Mouse (Mus musculus): Measurements from ENCODE around the gene Ano1. TPM values are rescaled to one million over a fixed set of nuclear protein-coding genes. Genes with fewer than 3 reads are reported as not detected.

The Ano1 gene
- polyA plus RNA-seq, 1 experiment from 2014 or later, result 6.2 TPM

GRCm38 (mm10) chr7:144677341-144678086 is 74.3 kb downstream of the Ano1 start:
- Histone ChIP-seq H3K27me3 (ENCODE audit: control insufficient read depth, insufficient read depth, low read length) (peaks cover 23% of the 10 kb centered on the region), H3K4me1 (replicated peaks; ENCODE audit: control insufficient read depth, insufficient read depth, low read length) (0 out of 2 replicates have a peak, but pooled peaks cover 3% of the 10 kb centered on the region), H3K36me3 (ENCODE audit: control insufficient read depth, insufficient read depth, low read length) (no peaks in the 10 kb centered on the region), H3K4me3 (ENCODE audit: low read depth, low read length) (no peak overlapping the region), H3K4me2 (replicated peaks; ENCODE audit: low read depth, low read length) (no peak overlapping the region), H3K9ac (ENCODE audit: low read depth, low read length) (no peak overlapping the region), H3K27ac (ENCODE audit: low read depth, low read length) (no peak overlapping the region), H3K9me3 (ENCODE audit: control insufficient read depth, low read length) (no peaks in the 10 kb centered on the region)
- 23% methylated on average over 12 of the region's 12 CpGs for WGBS
- DNase-seq (ENCODE audit: low spot score) (no peak), ATAC-seq (ENCODE audit: low FRiP score) (no peak)

GRCm38 (mm10) chr7:144675632-144676031 is 76.1 kb downstream of the Ano1 start:
- WGBS, result 100% methylated on average over 8 of the region's 8 CpGs
- no peak for ATAC-seq (ENCODE audit: low FRiP score)
- Histone ChIP-seq H3K9me3 (ENCODE audit: control insufficient read depth, low read length) (no peaks in the 10 kb centered on the region), H3K36me3 (ENCODE audit: control insufficient read depth, insufficient read depth, low read length) (no peaks in the 10 kb centered on the region), H3K4me1 (replicated peaks; ENCODE audit: control insufficient read depth, insufficient read depth, low read length) (0 out of 2 replicates have a peak, but pooled peaks cover 3% of the 10 kb centered on the region), H3K4me3 (ENCODE audit: low read depth, low read length) (no peak overlapping the region), H3K9ac (ENCODE audit: low read depth, low read length) (no peak overlapping the region), H3K27me3 (ENCODE audit: control insufficient read depth, insufficient read depth, low read length) (peaks cover 23% of the 10 kb centered on the region), H3K27ac (ENCODE audit: low read depth, low read length) (no peak overlapping the region), H3K4me2 (replicated peaks; ENCODE audit: low read depth, low read length) (no peak overlapping the region)
- no peak for DNase-seq (ENCODE audit: low spot score)

- no peak overlapping the region for H3K9ac ChIP-seq (ENCODE audit: low read depth, low read length)
- WGBS, result 96% methylated on average over 2 of the region's 2 CpGs
- H3K4me3 ChIP-seq (ENCODE audit: low read depth, low read length), result no peak overlapping the region
- H3K4me2 ChIP-seq (replicated peaks; ENCODE audit: low read depth, low read length), result no peak overlapping the region
- no peaks in the 10 kb centered on the region; the same call in 1 of the 2 replicates for H3K4me1 ChIP-seq (replicated peaks; ENCODE audit: control insufficient read depth, insufficient read depth, low read length)
- no peak for DNase-seq (ENCODE audit: low spot score)
- no peaks in the 10 kb centered on the region for H3K27me3 ChIP-seq (ENCODE audit: control insufficient read depth, insufficient read depth, low read length)
- H3K9me3 ChIP-seq (ENCODE audit: control insufficient read depth, low read length), result no peaks in the 10 kb centered on the region
- ATAC-seq (ENCODE audit: low FRiP score), result no peak
- H3K27ac ChIP-seq (ENCODE audit: low read depth, low read length), result no peak overlapping the region
- H3K36me3 ChIP-seq (ENCODE audit: control insufficient read depth, insufficient read depth, low read length), result no peaks in the 10 kb centered on the region
Measured at GRCm38 (mm10) chr7:144669895-144670294, 81.9 kb downstream of the Ano1 start.

DNA sequence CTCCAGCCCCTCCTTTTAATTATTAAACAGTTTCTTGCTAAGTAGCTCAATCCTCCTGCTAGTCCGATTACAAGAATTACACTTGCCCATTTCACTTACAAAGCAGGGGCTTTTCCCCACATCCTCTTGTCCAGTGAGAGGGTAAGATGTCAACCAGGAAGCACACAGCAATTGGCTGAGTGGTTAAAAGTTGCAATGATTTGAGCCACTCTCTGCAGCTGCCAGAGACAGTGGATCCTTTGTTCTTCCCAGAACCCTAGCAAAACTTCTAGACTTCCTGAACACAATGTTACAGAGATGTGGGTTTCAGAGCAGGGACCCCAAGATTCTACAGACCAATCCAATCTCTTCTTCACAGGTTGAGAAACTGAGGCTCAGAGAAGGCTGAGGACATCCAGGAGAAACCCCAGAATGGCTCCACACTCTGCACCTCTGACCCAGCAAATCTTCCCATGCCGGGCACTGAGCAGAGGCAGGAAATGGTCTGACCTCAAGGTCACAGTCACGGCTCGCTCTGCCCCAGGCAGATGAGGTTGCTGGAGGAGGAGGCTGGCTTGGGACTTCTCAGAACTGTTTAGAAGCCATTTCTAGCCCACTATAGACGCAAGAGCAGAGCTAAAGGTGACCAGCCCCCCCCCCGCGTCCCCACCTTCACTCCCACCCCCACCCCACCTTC is 83.0 kb downstream of the Ano1 start:
- Histone ChIP-seq H3K27ac (ENCODE audit: low read depth, low read length) (no peak overlapping the region), H3K4me2 (replicated peaks; ENCODE audit: low read depth, low read length) (no peak overlapping the region), H3K27me3 (ENCODE audit: control insufficient read depth, insufficient read depth, low read length) (no peaks in the 10 kb centered on the region), H3K4me3 (ENCODE audit: low read depth, low read length) (no peak overlapping the region), H3K9me3 (ENCODE audit: control insufficient read depth, low read length) (no peaks in the 10 kb centered on the region), H3K36me3 (ENCODE audit: control insufficient read depth, insufficient read depth, low read length) (no peaks in the 10 kb centered on the region), H3K4me1 (replicated peaks; ENCODE audit: control insufficient read depth, insufficient read depth, low read length) (no peaks in the 10 kb centered on the region; the same call in 1 of the 2 replicates), H3K9ac (ENCODE audit: low read depth, low read length) (no peak overlapping the region)
- WGBS, result 58% methylated on average over 7 of the region's 7 CpGs
- ATAC-seq (ENCODE audit: low FRiP score) (no peak), DNase-seq (ENCODE audit: low spot score) (no peak)

DNA sequence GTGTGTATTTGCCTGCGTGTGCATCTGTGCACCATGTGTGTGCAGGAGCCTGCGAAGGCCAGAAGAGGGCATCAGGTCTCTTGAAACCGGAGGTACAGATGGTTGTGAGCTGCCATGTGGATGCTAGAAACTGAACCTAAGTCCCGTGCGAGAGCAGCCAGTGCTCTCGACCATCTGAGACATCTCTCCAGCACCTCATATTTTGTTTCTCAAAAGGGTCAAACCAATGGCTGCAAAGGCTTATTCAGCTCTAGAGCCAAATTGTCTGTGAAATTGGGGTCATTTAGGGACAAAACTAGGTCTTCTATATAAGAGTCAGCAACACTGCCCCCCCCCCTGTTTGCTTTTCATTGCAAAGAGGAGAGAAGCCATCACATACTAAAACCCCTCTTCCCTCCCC is 84.7 kb downstream of the Ano1 start:
- Histone ChIP-seq H3K9me3 (ENCODE audit: control insufficient read depth, low read length) (no peaks in the 10 kb centered on the region), H3K27ac (ENCODE audit: low read depth, low read length) (no peak overlapping the region), H3K36me3 (ENCODE audit: control insufficient read depth, insufficient read depth, low read length) (no peaks in the 10 kb centered on the region), H3K27me3 (ENCODE audit: control insufficient read depth, insufficient read depth, low read length) (no peaks in the 10 kb centered on the region), H3K9ac (ENCODE audit: low read depth, low read length) (no peak overlapping the region), H3K4me3 (ENCODE audit: low read depth, low read length) (no peak overlapping the region), H3K4me2 (replicated peaks; ENCODE audit: low read depth, low read length) (no peak overlapping the region), H3K4me1 (replicated peaks; ENCODE audit: control insufficient read depth, insufficient read depth, low read length) (no peaks in the 10 kb centered on the region; the same call in 1 of the 2 replicates)
- WGBS, result 94% methylated on average over 6 of the region's 6 CpGs
- DNase-seq (ENCODE audit: low spot score), result no peak
- no peak for ATAC-seq (ENCODE audit: low FRiP score)

DNA sequence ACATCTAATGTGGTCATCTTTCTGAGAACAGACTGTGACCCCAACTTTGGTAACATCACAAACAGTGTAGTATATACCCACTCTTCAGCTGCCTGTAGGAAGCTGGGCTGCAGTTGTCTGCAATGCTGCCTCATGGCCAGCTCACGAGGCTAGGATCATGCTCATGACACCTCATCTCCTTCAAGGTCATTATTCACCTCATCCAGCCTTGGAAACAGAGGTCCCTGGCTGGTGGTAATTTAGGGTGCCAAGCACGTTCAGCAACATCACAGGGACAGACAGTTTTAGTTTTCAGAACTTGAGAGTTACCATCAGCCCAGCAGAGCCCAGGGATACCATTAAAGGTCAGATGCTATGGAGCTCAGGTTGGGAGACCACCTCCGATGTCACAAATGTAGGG is 86.2 kb downstream of the Ano1 start:
- no peak for ATAC-seq (ENCODE audit: low FRiP score)
- no peaks in the 10 kb centered on the region for H3K9me3 ChIP-seq (ENCODE audit: control insufficient read depth, low read length)
- H3K4me1 ChIP-seq (replicated peaks; ENCODE audit: control insufficient read depth, insufficient read depth, low read length), result no peaks in the 10 kb centered on the region; the same call in 1 of the 2 replicates
- no peaks in the 10 kb centered on the region for H3K36me3 ChIP-seq (ENCODE audit: control insufficient read depth, insufficient read depth, low read length)
- H3K9ac ChIP-seq (ENCODE audit: low read depth, low read length), result no peak overlapping the region
- no peak overlapping the region for H3K4me3 ChIP-seq (ENCODE audit: low read depth, low read length)
- 86% methylated on average over 3 of the region's 3 CpGs for WGBS
- H3K27ac ChIP-seq (ENCODE audit: low read depth, low read length), result no peak overlapping the region
- no peak overlapping the region for H3K4me2 ChIP-seq (replicated peaks; ENCODE audit: low read depth, low read length)
- no peaks in the 10 kb centered on the region for H3K27me3 ChIP-seq (ENCODE audit: control insufficient read depth, insufficient read depth, low read length)
- no peak for DNase-seq (ENCODE audit: low spot score)

- Histone ChIP-seq H3K9ac (ENCODE audit: low read depth, low read length) (no peak overlapping the region), H3K9me3 (ENCODE audit: control insufficient read depth, low read length) (no peaks in the 10 kb centered on the region), H3K4me1 (replicated peaks; ENCODE audit: control insufficient read depth, insufficient read depth, low read length) (no peaks in the 10 kb centered on the region), H3K27ac (ENCODE audit: low read depth, low read length) (no peak overlapping the region), H3K4me2 (replicated peaks; ENCODE audit: low read depth, low read length) (no peak overlapping the region), H3K27me3 (ENCODE audit: control insufficient read depth, insufficient read depth, low read length) (no peaks in the 10 kb centered on the region), H3K36me3 (ENCODE audit: control insufficient read depth, insufficient read depth, low read length) (no peaks in the 10 kb centered on the region), H3K4me3 (ENCODE audit: low read depth, low read length) (no peak overlapping the region)
- ATAC-seq (ENCODE audit: low FRiP score) (no peak), DNase-seq (ENCODE audit: low spot score) (no peak)
- WGBS, result 63% methylated on average over 6 of the region's 6 CpGs
Measured at GRCm38 (mm10) chr7:144663566-144663965, 88.2 kb downstream of the Ano1 start.

GRCm38 (mm10) chr7:144656261-144656967 is 95.4 kb downstream of the Ano1 start:
- Histone ChIP-seq H3K27ac (ENCODE audit: low read depth, low read length) (no peak overlapping the region), H3K27me3 (ENCODE audit: control insufficient read depth, insufficient read depth, low read length) (peaks cover 6% of the 10 kb centered on the region; the same call in 1 of the 2 replicates)
- DNase-seq (ENCODE audit: low spot score), result no peak

More at GRCm38 (mm10) chr7:144656261-144656967, 95.4 kb downstream of the Ano1 start:
- Histone ChIP-seq H3K9ac (ENCODE audit: low read depth, low read length) (no peak overlapping the region), H3K4me1 (replicated peaks; ENCODE audit: control insufficient read depth, insufficient read depth, low read length) (peaks cover 11% of the 10 kb centered on the region), H3K4me3 (ENCODE audit: low read depth, low read length) (no peak overlapping the region), H3K9me3 (ENCODE audit: control insufficient read depth, low read length) (no peaks in the 10 kb centered on the region), H3K36me3 (ENCODE audit: control insufficient read depth, insufficient read depth, low read length) (no peaks in the 10 kb centered on the region), H3K4me2 (replicated peaks; ENCODE audit: low read depth, low read length) (no peak overlapping the region)
- 86% methylated on average over 9 of the region's 9 CpGs for WGBS
- no peak for ATAC-seq (ENCODE audit: low FRiP score)
